Mouse (Mus musculus) ovary, adult 18-20 months (tissue): ENCODE data around the gene Bbox1.

Source experiments
- DNase-seq: peaks from one replicate; pipeline ENCODE4 v3.0.0; 2022; ENCODE audit warnings: low spot score, mixed read lengths

Gene Bbox1

DNA sequence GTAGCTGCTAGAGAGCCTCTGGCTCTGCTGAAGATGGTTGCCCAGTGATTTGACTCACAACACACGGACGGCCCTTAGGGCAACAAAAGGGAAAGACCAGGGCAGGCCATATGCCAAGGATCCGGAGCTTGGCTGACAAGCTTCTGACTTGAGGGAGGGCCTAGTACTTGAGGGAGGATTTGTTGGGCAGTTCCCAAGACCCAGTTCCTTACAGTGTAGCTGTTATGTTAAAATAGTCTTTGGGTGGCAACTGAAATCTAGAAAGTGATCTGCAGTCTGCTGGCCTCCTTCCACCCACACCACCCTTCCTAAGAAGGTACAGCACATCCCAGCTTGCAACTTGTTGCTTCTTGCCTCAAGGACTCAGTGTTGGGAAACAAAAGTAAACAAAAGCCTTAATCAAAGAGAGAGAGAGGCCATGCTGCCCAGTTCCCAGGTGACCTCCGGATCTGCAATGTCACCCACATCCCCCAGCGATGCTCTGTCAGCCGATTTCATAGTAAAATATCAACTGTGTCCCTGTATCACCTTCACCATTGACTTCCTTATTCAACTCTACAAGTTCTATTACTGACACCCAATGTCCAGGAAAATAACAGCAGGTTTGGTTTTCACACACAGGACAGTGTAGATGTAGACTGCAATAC is at the start of gene Bbox1:
TSS of gene Bbox1 (minus strand) at position 52 of the 647 bp plus-strand sequence.
- DNase-seq: peak; percentile 21

DNA sequence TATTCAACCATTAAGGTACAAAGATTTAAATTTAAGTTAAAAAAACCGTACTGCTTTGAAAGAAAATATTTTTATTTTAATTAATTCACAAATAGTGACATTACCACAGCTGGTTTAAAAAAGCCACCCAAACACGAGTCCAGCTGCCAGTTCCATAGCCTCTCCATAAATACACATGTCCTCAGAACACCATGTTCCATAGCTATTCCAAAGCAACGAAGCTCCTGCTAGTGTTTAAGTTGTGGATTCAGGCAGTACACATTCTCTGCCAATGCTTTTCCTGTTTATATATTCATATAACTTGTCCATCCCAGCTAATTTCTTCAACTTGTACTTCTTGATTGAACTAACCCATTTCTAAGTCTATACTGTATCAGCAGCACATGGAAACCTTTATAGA is 49.5 kb upstream of the Bbox1 start:
- no peak for DNase-seq

DNA sequence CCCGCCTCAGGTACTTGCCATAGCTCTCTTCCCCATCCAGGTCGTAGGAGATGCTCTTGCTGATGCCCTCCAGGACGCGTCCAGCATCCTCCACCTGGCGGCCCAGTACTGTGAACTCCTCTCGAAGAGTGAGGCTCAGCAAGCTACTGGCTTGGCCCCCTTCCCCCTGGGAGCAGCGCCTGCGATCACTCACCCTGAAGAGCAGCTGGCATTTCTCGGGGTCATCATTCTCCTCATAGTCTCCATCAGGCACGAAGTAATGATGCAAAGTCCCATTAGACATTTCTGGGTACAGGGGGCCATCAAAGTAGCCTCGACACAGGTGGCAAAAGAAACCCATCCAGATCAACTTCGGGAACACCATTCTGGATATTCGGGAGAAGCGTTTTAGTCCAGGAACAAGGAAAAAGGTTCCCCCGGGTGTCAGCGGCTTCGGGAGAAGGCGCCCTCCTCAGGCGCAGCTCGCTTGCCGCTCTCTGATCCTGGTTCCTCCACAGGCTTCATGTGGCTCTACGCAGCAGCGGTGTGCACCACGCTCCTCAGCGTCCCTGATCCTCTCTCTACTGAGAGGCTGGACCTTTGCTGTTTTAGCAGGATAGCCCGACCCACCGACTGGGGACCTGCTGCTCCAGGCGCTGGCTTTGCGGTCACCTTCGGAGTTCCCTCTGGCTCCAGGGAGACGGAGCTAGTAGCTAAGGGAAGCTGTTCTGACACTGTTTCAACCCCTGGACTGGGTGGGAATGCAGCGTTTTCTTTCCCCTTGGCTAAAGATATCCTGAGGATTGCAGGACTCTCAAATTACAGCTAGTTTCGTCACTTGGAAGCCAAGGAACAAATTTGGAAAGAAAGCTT is 48.3 kb upstream of the Bbox1 start, which contains the start of gene Fibin:
TSS of gene Fibin (minus strand) at position 752 of the 852 bp plus-strand sequence.
- peak; percentile 15 for DNase-seq

DNA sequence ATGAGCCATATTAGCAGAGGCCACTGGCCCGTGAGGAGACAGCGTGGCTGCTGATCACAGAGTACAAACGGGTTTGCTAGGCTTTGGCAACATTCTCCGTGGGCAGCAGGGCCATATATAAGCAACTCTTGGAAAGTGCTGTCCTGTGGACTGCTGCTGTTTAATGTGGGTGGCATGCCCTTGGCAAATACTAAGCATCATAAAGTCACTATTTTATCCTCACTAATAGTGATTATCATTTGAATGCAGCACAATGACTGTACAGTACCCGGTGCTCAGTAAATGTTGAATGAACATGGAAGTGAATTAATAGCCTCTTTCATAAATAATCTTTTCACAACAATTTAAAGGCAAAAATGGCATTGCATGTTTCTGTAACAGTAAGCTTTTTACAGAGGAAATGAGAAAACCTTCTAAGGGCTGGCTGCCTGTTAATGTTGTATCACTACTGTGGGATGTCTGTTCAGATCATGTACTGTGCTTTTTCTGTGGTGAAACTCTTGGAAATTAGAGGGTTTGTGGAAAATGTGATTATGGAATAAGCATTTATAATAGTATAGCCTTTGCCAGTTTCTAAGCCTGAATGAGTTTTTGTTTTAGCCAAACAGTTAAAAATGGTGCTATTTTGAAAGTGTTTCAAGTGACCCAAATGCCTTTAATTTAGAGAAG is 39.1 kb upstream of the Bbox1 start:
- DNase-seq: no peak

DNA sequence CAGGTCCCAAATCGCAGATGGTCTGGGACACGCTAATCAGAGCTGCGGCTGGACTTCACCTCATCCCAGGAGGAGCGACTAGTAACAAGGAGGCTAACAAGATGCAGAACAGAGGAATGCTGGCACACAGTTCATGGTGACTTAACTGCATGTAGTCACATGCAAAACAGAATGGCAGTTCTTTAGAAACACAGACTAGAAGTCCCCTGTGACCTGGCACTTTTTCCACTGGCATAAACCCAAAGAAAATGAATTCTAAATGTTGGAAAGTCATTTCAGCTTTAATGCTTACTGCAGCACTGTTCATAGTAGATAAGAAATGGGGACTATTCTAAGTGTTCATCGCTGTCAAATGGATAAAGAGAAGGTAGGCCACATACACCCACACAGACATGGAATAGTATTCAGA is 37.5 kb upstream of the Bbox1 start:
- no peak for DNase-seq

DNA sequence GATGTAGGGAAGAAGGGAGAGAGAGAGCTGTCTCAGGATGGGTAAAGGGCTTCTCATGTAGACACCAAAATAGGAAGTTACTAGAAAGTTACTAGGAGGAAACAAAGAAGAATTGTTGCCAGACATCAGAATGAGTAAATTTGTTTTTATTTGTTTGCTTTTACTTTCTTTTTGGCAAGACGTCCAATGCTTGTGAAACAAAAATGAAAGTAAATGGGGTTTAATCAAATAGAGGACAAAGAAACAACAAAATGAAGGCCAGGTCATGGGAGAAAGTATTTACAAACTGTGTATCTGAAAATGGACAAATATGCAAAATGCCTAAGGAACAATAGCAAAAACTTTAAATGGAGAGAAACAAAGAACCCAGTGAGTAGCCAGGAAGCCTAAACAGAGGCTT is 37.0 kb upstream of the Bbox1 start:
- no peak for DNase-seq

DNA sequence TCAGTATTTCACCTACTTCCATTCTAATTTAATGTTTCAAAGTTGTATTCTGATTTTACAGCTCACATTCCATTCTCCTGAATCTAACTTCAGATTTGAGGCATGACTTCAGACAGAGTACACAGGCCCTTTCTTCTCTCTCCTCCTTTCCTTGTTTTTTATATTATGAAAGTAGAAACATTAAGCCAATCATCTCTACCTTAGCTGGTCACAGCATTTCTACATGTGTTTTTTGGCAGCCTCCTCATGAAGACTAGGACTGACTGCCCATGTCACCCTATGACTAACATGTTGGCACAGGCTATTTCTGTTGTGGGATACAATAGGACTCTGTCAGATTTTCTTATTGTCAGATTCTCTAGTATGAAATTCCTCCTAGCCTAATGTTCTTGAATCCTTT is 14.6 kb upstream of the Bbox1 start:
- no peak for DNase-seq

DNA sequence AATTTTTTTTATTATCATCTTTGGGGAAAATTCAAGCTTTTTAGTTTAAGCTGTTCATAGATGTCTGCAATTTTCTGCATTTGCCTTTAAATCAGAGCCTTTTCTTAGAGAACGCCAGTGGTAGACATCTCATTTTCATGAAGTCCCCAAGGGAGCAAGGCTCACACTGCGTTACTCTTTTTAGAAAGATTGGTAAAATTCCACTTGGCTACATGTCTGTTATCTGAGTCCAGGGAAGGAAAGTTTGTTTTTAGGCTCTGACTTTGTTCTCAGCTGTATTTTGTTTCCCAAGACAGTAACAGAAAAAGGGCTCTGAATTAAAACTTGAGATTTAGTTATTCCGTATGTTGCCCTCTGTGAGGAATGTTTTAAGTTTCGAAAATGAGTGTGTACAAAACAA is 5.6 kb upstream of the Bbox1 start:
- no peak for DNase-seq

DNA sequence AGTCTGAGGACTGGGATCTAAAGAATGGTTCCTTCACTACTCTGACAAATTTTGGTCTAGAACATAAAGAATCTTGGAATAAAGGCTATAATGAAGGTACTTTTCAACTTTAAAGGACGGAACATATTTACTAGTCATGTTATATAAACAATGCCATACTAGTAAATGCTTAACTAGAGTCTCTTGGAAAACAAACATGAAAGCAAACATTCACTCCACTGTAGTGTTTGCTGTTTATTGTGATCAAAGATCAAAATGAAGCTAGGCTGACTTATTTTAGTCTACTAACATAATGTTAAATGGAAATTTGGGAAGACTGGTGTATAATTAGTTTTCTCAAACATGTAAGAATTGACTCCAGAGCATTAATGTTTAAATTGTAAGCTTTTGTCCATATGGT is 4.9 kb upstream of the Bbox1 start:
- no peak for DNase-seq

DNA sequence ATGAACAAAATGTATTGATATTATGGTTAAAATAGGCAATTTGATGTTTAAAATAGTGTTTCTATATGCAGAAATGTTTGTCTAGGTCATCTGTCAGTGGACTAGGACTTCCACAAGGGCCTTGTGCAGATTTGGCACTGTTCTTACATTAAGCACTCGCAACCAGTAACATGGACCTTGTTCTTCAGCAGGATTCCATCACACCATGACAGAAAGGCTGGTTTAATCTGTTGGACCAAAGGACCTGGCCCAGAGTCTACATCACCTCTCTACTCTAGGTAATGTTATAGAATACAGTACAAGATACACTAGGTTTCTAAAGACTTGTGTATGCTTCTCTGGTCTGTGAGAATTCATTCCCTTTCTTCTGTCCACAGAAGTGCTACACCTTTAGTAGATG is 4.4 kb upstream of the Bbox1 start:
- no peak for DNase-seq

DNA sequence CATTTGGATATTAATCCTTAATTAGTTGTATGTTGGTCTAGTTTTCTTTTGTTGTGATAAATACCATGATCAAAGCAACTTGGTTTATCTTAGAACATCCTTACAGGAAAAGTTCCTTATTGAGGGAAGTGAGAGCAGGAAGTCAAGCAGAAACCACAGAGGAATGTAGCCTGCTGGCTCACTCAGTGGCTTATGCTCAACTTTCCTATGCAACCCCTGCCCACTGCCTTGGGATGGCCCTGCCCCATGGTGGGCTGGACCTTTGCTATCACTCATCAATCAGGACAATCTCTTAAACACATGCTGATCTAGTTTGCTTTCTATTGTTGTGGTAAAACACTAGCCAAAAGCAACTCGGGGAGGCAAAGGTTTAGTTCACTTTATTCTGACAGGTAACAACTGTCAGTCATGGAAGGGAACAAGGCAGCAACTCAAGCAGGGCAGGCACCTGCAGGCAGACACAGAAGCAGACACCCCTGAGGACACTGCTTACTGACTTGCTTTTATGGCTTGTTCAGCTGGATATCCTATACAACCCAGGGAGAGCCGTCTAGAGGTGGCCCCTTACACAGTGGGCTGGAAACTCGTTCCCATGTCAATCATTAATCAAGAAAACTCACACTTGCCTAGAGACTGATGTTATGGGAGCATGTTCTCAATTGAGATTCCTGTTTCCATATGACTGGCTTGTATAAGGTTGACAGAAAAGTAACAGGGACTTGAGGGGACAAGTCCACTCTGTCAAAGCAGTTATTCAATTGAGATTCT is 1.9 kb upstream of the Bbox1 start:
- no peak for DNase-seq

DNA sequence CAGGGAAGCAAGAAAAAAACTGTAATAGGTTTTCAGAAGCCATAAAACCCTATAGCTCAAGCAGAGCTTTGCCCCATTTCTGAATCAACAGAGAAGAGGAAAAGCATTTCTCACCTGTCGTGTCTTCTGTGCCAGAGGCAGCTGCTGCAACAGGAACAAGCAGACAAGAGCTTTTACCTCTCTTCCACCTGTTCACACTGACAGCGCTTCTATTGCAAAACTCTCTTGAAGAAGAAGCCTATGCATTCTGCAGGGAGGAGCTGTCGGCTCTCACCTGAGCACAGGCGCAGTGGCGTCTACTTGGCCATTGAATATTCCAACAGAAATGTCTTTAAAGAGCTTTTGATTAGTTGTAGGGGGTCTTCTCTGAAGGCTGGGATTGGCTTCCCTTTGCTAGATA is 286 bp downstream of the Bbox1 start:
- DNase-seq: no peak

DNA sequence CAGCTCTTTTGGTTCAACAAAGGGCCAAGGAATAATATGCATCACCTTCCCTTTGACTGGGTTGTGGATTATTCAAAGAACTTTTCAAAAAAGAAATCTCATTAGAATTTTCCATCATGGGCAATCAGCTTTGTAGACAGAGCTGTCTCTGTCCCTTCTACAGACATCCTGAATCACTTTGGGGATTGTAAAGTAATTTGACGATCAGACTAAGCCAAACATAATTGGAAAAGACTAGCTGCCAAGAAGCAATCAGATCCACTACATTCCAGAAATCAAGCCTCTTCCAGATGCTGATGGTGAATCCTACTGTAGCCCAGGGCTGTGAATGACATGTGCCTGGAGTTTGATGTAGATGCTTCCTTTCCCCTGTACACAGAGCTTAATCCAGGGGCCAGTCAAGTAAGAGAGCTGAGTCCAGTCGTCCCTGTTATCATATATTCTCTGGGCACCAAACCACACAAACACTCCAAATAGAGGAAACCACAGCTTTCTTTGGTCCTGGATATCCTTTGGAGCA is 995 bp downstream of the Bbox1 start:
- DNase-seq: no peak

DNA sequence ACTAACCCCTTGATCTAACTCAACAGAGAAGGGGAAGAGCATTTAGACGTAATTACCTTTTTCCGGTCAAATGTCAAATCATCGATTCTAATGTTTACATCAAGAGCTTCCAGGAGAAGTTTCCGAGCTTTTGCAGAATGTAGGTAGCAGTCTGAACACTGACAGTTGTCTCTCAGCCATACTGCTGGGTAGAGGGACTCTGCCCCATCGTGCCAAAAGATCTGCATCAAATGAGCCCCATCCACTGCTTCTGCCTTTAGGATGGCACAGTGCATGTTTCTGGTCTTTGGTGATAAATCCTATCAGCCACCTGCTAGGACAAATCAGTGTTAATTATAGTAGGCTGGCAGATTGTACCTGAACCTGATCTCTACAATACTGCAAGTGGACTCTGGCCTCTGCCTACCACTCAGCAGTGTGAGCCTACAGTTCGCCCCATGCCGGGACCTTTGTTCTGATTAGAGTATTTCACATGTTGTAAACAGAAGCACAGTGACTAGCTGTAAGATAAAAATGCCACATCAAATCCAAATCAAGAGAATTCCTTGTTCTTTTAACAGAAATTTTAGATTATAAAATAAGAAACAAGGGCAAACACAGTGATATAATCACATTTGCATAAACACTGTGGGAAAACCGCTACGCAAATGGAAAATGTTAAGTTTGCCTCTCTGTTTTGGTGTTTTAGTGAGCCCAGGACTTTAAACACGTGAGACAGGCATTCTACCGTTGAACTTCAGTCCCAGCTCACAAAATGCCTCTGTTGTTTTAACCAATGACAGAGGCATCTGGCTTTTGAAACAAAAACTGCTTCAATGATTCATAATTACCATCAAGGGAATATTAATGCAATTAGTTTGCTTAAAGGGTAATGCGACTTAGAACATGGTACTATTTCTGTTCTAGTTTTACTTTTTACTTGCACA is 8.7 kb downstream of the Bbox1 start:
- no peak for DNase-seq

DNA sequence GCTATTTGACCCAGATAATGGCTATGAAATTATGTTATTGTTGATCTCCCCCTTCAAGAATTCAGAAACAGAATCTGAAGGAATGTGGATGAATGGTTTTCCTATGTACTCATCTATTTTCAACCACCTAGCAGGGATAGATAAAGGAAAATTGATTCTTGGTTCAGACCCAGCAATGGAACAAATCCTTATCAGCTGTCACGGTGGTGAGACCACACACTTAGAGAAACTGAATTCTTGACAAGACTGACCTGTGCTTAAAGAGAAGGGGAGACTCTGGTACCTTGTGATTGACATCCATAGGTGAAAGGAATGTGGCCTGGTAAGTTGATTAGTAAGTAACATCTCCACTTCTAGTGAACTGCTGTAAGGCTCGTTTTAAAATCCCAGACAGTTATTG is 12.1 kb downstream of the Bbox1 start:
- DNase-seq: no peak

DNA sequence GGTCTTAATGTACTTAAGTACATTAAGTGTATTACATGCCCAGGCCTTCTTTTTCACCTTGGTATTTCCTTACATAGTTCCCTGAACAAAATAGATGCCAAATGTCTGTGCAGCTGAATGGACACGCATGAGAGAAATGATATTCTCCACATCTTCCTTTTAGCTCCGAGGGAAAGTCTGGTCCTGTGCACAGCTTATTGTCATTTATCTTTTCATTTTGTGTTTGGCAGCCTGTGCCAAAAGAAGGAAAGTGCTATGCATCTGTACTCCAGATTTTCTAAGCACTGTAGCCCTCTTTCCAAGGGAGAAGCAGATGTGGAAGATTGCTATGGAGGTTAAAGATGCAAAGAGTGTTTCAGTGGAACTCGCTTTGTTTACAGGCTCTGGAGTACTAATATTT is 13.0 kb downstream of the Bbox1 start:
- DNase-seq: no peak

DNA sequence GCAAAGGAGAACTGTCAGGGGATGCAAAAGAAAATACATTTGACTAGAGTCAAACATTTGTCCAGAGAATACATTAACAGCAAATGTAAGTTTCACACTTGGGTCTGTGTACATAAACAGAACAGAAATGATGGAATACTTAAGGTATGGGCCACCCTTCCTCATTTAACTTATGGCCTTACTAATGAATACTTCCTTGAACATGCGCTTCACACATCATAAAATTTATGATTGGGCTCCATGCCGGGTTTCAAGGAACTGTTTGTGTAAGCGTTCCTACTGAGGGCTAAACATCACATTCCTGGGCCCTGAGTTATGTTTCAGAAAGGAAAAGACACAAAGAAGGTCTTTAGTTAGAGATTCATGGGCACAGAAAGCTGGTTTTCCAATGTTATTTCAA is 19.4 kb downstream of the Bbox1 start:
- DNase-seq: no peak

DNA sequence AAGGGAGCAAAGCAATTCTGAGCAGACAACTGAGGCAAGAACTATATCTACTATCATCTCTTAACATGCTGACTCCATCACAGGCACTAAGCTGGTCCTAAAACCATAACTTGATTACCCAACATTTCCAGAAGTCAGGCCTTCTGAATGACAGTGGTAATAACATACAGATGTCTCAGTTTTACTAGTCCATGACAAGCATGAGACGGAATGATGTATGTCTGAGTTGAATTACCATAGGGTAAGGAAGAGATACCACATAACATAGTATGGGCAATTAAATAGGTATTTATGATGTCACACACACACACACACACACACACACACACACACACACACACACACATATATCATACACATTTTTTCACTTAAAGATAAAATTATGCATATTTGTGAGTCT is 26.4 kb downstream of the Bbox1 start:
- no peak for DNase-seq

DNA sequence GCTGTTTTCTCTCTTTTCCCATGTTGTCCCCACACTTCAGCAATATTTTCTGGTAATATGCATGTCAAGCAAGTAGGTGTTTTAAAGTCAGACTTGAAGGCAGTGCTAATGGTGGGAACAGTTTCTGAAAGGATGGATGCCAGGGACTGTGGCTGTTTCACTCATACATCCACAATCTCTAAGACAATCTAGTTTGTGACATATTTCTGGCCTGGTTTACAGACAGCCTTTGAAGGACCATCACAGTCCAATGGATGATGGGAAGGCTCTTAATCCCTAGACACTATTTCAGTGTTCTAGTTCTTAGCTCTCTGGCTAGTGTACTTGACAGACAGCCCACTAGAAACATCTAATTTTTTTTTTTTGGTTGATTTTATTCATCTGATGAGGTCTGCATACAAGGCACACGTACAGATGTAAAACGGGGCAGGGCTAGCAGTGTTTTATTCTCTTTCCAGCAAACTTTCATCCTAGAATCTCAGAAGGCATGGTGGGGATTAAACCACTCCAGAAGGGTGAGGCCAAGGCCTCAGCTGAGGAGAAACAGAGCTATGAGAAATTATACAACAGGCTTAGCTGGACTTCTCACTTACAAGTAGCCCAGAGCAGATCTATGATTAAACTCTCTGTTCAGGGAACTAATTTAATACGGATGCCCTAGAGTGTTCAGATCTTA is 28.4 kb downstream of the Bbox1 start:
- DNase-seq: no peak

DNA sequence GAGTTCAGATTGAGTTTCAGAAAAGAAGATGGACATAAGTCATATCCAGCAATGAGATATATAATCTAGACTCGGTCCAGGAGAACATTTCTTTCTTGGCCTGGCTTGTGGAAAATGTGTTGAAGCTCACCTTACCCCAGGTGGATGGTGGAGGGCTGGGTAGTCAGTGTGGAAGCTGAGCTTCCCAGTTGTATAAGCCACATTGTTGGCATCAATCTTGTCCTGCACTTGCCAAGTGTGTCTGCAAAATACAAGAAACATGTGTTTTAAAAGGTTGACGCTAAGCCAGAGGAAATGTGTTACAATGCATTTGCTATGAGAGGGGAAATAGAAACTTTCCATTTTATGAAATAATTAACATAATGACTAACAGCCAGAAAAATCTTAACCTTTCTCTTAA is 38.9 kb downstream of the Bbox1 start:
- no peak for DNase-seq
